Mouse (Mus musculus) CH12.LX (cell line): Measurements from ENCODE around the gene Vmn1r200. TPM values are rescaled to one million over a fixed set of nuclear protein-coding genes. Genes with fewer than 3 reads are reported as not detected.
A peak's percentile ranks its signal among the peaks of the same experiment; 100 is the strongest.

ENCODE experiments used
- DNase-seq: peaks from one replicate; pipeline ENCODE4 v3.0.0-alpha.2; 2013; ENCODE audit errors: extremely low read depth
- H3K27ac ChIP-seq: 2 replicates; pipeline ENCODE4 v1.5.1; 2012; ENCODE audit warnings: low read depth, mild to moderate bottlenecking, control low read depth, moderate library complexity; ENCODE audit not compliant: insufficient read depth
- H3K27me3 ChIP-seq: replicated peaks from 2 replicates; pipeline ENCODE3; 2012; ENCODE audit warnings: inconsistent platforms
- H3K36me3 ChIP-seq, 2 experiments: replicated peaks in 1 of 2; 2 replicates each; pipeline versions ENCODE3 to v1.6.1; 2012; ENCODE audit warnings: inconsistent platforms in 1 of 2, low read length in 1 of 2, mild to moderate bottlenecking in 1 of 2, mixed read lengths in 1 of 2, moderate library complexity in 1 of 2; ENCODE audit not compliant: control insufficient read depth in 1 of 2, insufficient read depth in 1 of 2
- H3K4me1 ChIP-seq, 2 experiments: 2 replicates each; pipeline ENCODE4 v1.6.1; 2012; ENCODE audit warnings: inconsistent platforms in 1 of 2, moderate library complexity in 1 of 2; ENCODE audit not compliant: insufficient read depth in 2 of 2, control insufficient read depth in 1 of 2
- H3K4me2 ChIP-seq: 2 replicates; pipeline ENCODE4 v1.6.1; 2012; ENCODE audit warnings: low read depth, mild to moderate bottlenecking, control low read depth; ENCODE audit not compliant: poor library complexity, insufficient read depth, severe bottlenecking
- H3K4me3 ChIP-seq, 3 experiments: fragments of 150-350 bp in 1 of 3; sonication (generic) in 1 of 3; replicated peaks in 1 of 3; 2 replicates each; pipeline versions ENCODE3 to v1.5.1; 2011 to 2012; ENCODE audit warnings: low read depth in 2 of 3, low read length in 2 of 3, mild to moderate bottlenecking in 2 of 3, moderate library complexity in 2 of 3, control low read depth in 1 of 3, improper control_type of control experiment in 1 of 3, inconsistent platforms in 1 of 3, mixed read lengths in 1 of 3; ENCODE audit not compliant: poor library complexity in 1 of 3
- H3K79me2 ChIP-seq: replicated peaks from 2 replicates; pipeline ENCODE4 v1.6.1; 2012; ENCODE audit warnings: mild to moderate bottlenecking, moderate library complexity; ENCODE audit not compliant: control insufficient read depth, poor library complexity, insufficient read depth, severe bottlenecking; ENCODE audit errors: extremely low read depth
- H3K9ac ChIP-seq: 2 replicates; pipeline ENCODE4 v1.6.1; 2012; ENCODE audit warnings: low read depth, mild to moderate bottlenecking, control low read depth, moderate library complexity; ENCODE audit not compliant: insufficient read depth
- H3K9me3 ChIP-seq: replicated peaks from 2 replicates; pipeline ENCODE3; 2012; ENCODE audit warnings: low read length, inconsistent platforms, mixed read lengths
- BHLHE40 ChIP-seq: IDR thresholded peaks from 2 replicates; pipeline ENCODE4 v1.6.1; 2011; ENCODE audit warnings: mild to moderate bottlenecking, low read depth, low read length, improper control_type of control experiment
- CHD1 ChIP-seq: IDR thresholded peaks from 2 replicates; pipeline ENCODE4 v1.6.1; 2012; ENCODE audit warnings: low read depth, low read length, improper control_type of control experiment, inconsistent platforms
- CHD2 ChIP-seq: IDR thresholded peaks from 2 replicates; pipeline ENCODE4 v1.6.1; 2011; ENCODE audit warnings: low read length, improper control_type of control experiment
- CTCF ChIP-seq, 2 experiments: IDR thresholded peaks in 1 of 2; conservative IDR thresholded peaks in 1 of 2; 2 replicates each; pipeline ENCODE4 v1.5.1; 2011 to 2012; ENCODE audit warnings: low read depth in 2 of 2, low read length in 2 of 2, improper control_type of control experiment in 1 of 2, inconsistent platforms in 1 of 2, mild to moderate bottlenecking in 1 of 2, moderate library complexity in 1 of 2
- E2F4 ChIP-seq: IDR thresholded peaks from 2 replicates; pipeline ENCODE4 v1.6.1; 2011; ENCODE audit warnings: low read depth, low read length, improper control_type of control experiment; ENCODE audit not compliant: insufficient replicate concordance
- EP300 ChIP-seq: IDR thresholded peaks from 2 replicates; pipeline ENCODE4 v1.6.1; 2011; ENCODE audit warnings: low read length, improper control_type of control experiment
- ETS1 ChIP-seq: conservative IDR thresholded peaks from 2 replicates; pipeline ENCODE4 v1.6.1; 2012; ENCODE audit warnings: low read depth, mild to moderate bottlenecking, inconsistent platforms, low read length, improper control_type of control experiment, moderate library complexity
- GABPA ChIP-seq: IDR thresholded peaks from 2 replicates; pipeline ENCODE4 v1.6.1; 2012; ENCODE audit warnings: low read depth, low read length, improper control_type of control experiment, inconsistent platforms; ENCODE audit not compliant: insufficient replicate concordance
- HCFC1 ChIP-seq: IDR thresholded peaks from 2 replicates; pipeline ENCODE4 v1.6.1; 2012; ENCODE audit warnings: low read depth, mild to moderate bottlenecking, inconsistent platforms, low read length, improper control_type of control experiment
- IRF4 ChIP-seq: IDR thresholded peaks from 2 replicates; pipeline ENCODE4 v1.6.1; 2014; ENCODE audit warnings: low read depth, mild to moderate bottlenecking, inconsistent platforms, low read length, improper control_type of control experiment
- MAFK ChIP-seq: IDR thresholded peaks from 2 replicates; pipeline ENCODE4 v1.6.1; 2011; ENCODE audit warnings: low read length, improper control_type of control experiment; ENCODE audit not compliant: insufficient replicate concordance
- MAX ChIP-seq: IDR thresholded peaks from 2 replicates; pipeline ENCODE4 v1.6.1; 2011; ENCODE audit warnings: low read length, improper control_type of control experiment
- MAZ ChIP-seq: IDR thresholded peaks from 2 replicates; pipeline ENCODE4 v1.6.1; 2012; ENCODE audit warnings: low read depth, mild to moderate bottlenecking, inconsistent platforms, low read length, improper control_type of control experiment, moderate library complexity
- MEF2A ChIP-seq: IDR thresholded peaks from 2 replicates; pipeline ENCODE4 v1.6.1; 2014; ENCODE audit warnings: low read depth, mild to moderate bottlenecking, inconsistent platforms, low read length, improper control_type of control experiment, borderline replicate concordance
- POLR2AphosphoS2 ChIP-seq: IDR thresholded peaks from 2 replicates; pipeline ENCODE4 v1.6.1; 2011; ENCODE audit warnings: low read depth, low read length, improper control_type of control experiment
- RCOR1 ChIP-seq: conservative IDR thresholded peaks from 2 replicates; pipeline ENCODE4 v1.6.1; 2012; ENCODE audit warnings: low read depth, mild to moderate bottlenecking, inconsistent platforms, low read length, improper control_type of control experiment
- SIN3A ChIP-seq: IDR thresholded peaks from 2 replicates; pipeline ENCODE4 v1.6.1; 2012; ENCODE audit warnings: low read length, improper control_type of control experiment, inconsistent platforms
- SMC3 ChIP-seq: IDR thresholded peaks from 2 replicates; pipeline ENCODE4 v1.6.1; 2011; ENCODE audit warnings: low read depth, low read length, improper control_type of control experiment
- TCF12 ChIP-seq: IDR thresholded peaks from 2 replicates; pipeline ENCODE4 v1.6.1; 2014; ENCODE audit warnings: low read depth, mild to moderate bottlenecking, inconsistent platforms, low read length, improper control_type of control experiment
- UBTF ChIP-seq: IDR thresholded peaks from 2 replicates; pipeline ENCODE4 v1.6.1; 2012; ENCODE audit warnings: low read depth, mild to moderate bottlenecking, inconsistent platforms, low read length, improper control_type of control experiment, moderate library complexity
- USF1 ChIP-seq: IDR thresholded peaks from 2 replicates; pipeline ENCODE4 v1.6.1; 2014; ENCODE audit warnings: low read depth, mild to moderate bottlenecking, inconsistent platforms, low read length, improper control_type of control experiment
- ZKSCAN1 ChIP-seq: IDR thresholded peaks from 2 replicates; pipeline ENCODE4 v1.6.1; 2012; ENCODE audit warnings: low read depth, inconsistent platforms, low read length, improper control_type of control experiment, borderline replicate concordance
- dilution Hi-C: fragments of 300-500 bp; cut with MboI; formaldehyde crosslinking; loops from 2 replicates; pipeline ENCODE4 v1.14.3; 2020; ENCODE audit warnings: low sequenced_read_pairs; ENCODE audit not compliant: extremely low pct_unique_long_range_greater_than_20kb, extremely low pct_ligation_motif_present
- in situ Hi-C: fragments of 300-500 bp; cut with MboI; formaldehyde crosslinking; loops from 3 replicates; pipeline ENCODE4 v1.14.3; 2019; ENCODE audit warnings: low sequenced_read_pairs, low pct_ligation_motif_present, low pct_unique_long_range_greater_than_20kb, mixed read lengths
- polyA plus RNA-seq: library from polyadenylated mRNA; unstranded; fragments of >175 nt; gene quantifications from 2 replicates; pipeline ENCODE4 v1.2.1, GENCODE M21; 2012; ENCODE audit warnings: low read depth; ENCODE audit not compliant: insufficient read length
- total RNA-seq, 2 experiments: library from RNA; depleted of rRNA; stranded (reverse); fragments of 300-350 nt in 1 of 2; fragments of >200 nt in 1 of 2; gene quantifications; 2 replicates each; pipeline ENCODE4 v1.2.3; 2012 to 2014

Vmn1r200 gene
- total and polyA plus RNA-seq, 3 experiments = not detected

DNA sequence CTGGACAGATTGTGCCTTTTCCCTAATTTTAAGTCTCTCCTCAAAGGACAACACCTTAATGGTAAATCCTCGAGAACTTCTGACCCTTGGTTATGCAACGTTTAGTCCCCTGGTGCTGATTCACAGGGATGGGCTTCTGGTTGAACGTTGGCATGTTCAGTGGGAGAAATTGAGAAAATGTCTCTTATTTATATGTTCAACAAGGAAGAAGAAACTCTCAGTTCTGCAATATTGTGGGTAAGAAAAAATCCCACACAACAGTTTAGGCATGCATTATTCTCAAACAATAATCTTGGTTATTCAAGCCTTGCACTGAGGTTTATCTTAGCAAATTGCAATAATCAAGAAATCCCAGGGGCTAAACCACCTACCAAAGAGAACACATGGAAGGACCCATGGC lies 6.8 kb upstream of the Vmn1r200 start:
- dilution Hi-C loops (no loop called here), in situ Hi-C loops (no loop called here)
- H3K27ac ChIP-seq = no peak overlapping the region
- peak; percentile 21 for DNase-seq
- no peaks in the 10 kb centered on the region for H3K27me3 ChIP-seq
- 0 out of 2 replicates have a peak overlapping the region, but pooled peaks have one; percentile 29 for H3K4me2 ChIP-seq
- peaks cover 0 to 37% of the 10 kb centered on the region in 2 experiments; a peak in 2 of 4 replicates for H3K4me1 ChIP-seq
- H3K9me3 ChIP-seq = no peaks in the 10 kb centered on the region
- H3K36me3 ChIP-seq = no peaks in the 10 kb centered on the region
- no peak overlapping the region for H3K9ac ChIP-seq
- H3K79me2 ChIP-seq = no peaks in the 10 kb centered on the region
- TF ChIP-seq IRF4 (peak; percentile 77), MAX (no peak), CHD1 (no peak), ZKSCAN1 (no peak), ETS1 (no peak), EP300 (peak; percentile 61), CHD2 (no peak), UBTF (no peak), POLR2AphosphoS2 (no peak), HCFC1 (no peak)
- no peak overlapping the region for H3K4me3 ChIP-seq

DNA sequence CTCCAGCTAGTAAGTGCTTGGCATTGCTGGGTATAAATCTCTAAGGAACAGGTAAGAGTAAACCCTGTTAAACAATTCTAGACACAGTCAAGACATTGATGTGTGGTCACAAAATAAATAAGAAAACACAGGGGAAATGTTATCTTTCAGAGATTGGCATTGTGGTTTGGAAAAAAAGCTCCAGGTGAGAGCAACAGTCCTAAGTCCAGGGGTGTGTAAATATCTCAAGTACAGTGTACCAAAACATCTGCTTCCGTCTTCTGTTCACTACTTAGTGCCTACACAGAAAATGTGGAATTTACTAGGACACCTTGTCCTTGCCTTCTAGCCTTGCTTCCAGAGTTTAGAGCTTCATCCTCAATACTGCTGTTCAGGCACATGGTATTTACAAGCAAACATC lies 3.1 kb upstream of the Vmn1r200 start:
- H3K9me3 ChIP-seq = no peaks in the 10 kb centered on the region
- H3K4me1 ChIP-seq = peaks cover 0 to 18% of the 10 kb centered on the region in 2 experiments; a peak in 2 of 4 replicates
- H3K9ac ChIP-seq = no peak overlapping the region
- DNase-seq = no peak
- H3K36me3 ChIP-seq = no peaks in the 10 kb centered on the region
- H3K27me3 ChIP-seq = no peaks in the 10 kb centered on the region
- TF ChIP-seq BHLHE40 = no peak
- TF ChIP-seq USF1 = no peak
- TF ChIP-seq E2F4 = no peak
- TF ChIP-seq ETS1 = no peak
- no peak for TF ChIP-seq SMC3
- no peak for TF ChIP-seq MAFK
- no peak for TF ChIP-seq RCOR1
- H3K79me2 ChIP-seq = no peaks in the 10 kb centered on the region
- no peak overlapping the region for H3K27ac ChIP-seq
- dilution Hi-C loops = no loop called here
- in situ Hi-C loops = no loop called here
- no peak overlapping the region for H3K4me3 ChIP-seq
- no peak overlapping the region for H3K4me2 ChIP-seq

DNA sequence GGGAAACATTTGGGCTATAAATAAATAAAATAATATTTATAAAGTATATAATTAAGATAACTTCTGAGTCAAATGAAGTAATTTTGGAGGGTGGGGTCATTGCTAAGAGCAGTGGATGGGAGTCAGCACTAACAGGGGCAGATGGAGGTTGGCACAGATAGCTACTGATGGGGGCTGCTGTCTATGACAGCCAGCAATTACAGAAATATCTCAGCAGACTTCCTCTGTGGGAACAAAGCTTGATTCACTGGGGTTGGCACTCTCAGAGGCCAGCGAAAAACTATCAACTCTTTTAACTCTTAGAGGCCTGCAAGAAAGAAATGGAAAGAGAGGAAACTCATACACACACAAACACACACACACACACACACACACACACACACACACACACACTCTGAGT lies 12.8 kb downstream of the Vmn1r200 start:
- no peak overlapping the region for H3K9ac ChIP-seq
- H3K4me3 ChIP-seq = no peak overlapping the region
- no peaks in the 10 kb centered on the region for H3K79me2 ChIP-seq
- H3K4me1 ChIP-seq = no peaks in the 10 kb centered on the region
- in situ Hi-C loops = no loop called here
- dilution Hi-C loops = no loop called here
- no peak overlapping the region for H3K27ac ChIP-seq
- no peak overlapping the region for H3K4me2 ChIP-seq
- no peak for TF ChIP-seq CTCF (conservative IDR thresholded peaks at IDR 0.05 in 1 of 2, IDR thresholded peaks at IDR 0.05 in 1 of 2; ENCODE audit: low read depth in 2 of 2, low read length in 2 of 2)
- TF ChIP-seq GABPA = no peak
- no peak for TF ChIP-seq SIN3A
- TF ChIP-seq USF1 = no peak
- no peak for TF ChIP-seq MAZ
- no peak for TF ChIP-seq TCF12
- TF ChIP-seq MEF2A = no peak
- peaks cover 6% of the 10 kb centered on the region for H3K9me3 ChIP-seq
- H3K36me3 ChIP-seq = no peaks in the 10 kb centered on the region
- DNase-seq = no peak
- no peaks in the 10 kb centered on the region for H3K27me3 ChIP-seq
